Mouse (Mus musculus): ENCODE data around the gene Tfap2a.

Tfap2a gene

GRCm38 (mm10) chr13:40711661-40712525 lies 26.3 kb downstream of the Tfap2a start:
- DNase-seq = no peak

- no peak for DNase-seq
Observed at GRCm38 (mm10) chr13:40710062-40710342, 28.2 kb downstream of the Tfap2a start.

- no peak for DNase-seq
Observed at GRCm38 (mm10) chr13:40709321-40710061, 28.7 kb downstream of the Tfap2a start.

GRCm38 (mm10) chr13:40708913-40709312 lies 29.3 kb downstream of the Tfap2a start:
- no peak for DNase-seq

GRCm38 (mm10) chr13:40708271-40708670 lies 29.9 kb downstream of the Tfap2a start:
- no peak for DNase-seq

- no peak for DNase-seq
Observed at GRCm38 (mm10) chr13:40707646-40708045, 30.5 kb downstream of the Tfap2a start.

GRCm38 (mm10) chr13:40706612-40707011 lies 31.6 kb downstream of the Tfap2a start:
- no peak for DNase-seq

GRCm38 (mm10) chr13:40705821-40706425 lies 32.3 kb downstream of the Tfap2a start:
- no peak for DNase-seq

GRCm38 (mm10) chr13:40704864-40705455 lies 33.2 kb downstream of the Tfap2a start:
- DNase-seq = no peak

GRCm38 (mm10) chr13:40703982-40704501 lies 34.1 kb downstream of the Tfap2a start:
- no peak for DNase-seq

- DNase-seq = no peak
Observed at GRCm38 (mm10) chr13:40703123-40703797, 34.9 kb downstream of the Tfap2a start.

GRCm38 (mm10) chr13:40702361-40703122 lies 35.6 kb downstream of the Tfap2a start:
- DNase-seq = no peak

- no peak for DNase-seq
Observed at GRCm38 (mm10) chr13:40701691-40702090, 36.5 kb downstream of the Tfap2a start.

- DNase-seq = no peak
Observed at GRCm38 (mm10) chr13:40685790-40686189, 52.4 kb downstream of the Tfap2a start.

GRCm38 (mm10) chr13:40676730-40677129 lies 61.4 kb downstream of the Tfap2a start:
- no peak for DNase-seq

Data from kidney, postnatal 10 days (tissue).